Mouse (Mus musculus) megakaryocyte, embryonic 14.5 days (primary cell): ENCODE measurements around the gene Zbtb17.

ENCODE experiments used
- FLI1 ChIP-seq: IDR thresholded peaks from 2 replicates; pipeline ENCODE4 v1.6.1; 2012; ENCODE audit warnings: low read length, inconsistent platforms, mixed read lengths
- GATA1 ChIP-seq: IDR thresholded peaks from 3 replicates; pipeline ENCODE4 v1.6.1; 2012; ENCODE audit warnings: mixed read lengths, low read length, inconsistent platforms, borderline replicate concordance

DNA sequence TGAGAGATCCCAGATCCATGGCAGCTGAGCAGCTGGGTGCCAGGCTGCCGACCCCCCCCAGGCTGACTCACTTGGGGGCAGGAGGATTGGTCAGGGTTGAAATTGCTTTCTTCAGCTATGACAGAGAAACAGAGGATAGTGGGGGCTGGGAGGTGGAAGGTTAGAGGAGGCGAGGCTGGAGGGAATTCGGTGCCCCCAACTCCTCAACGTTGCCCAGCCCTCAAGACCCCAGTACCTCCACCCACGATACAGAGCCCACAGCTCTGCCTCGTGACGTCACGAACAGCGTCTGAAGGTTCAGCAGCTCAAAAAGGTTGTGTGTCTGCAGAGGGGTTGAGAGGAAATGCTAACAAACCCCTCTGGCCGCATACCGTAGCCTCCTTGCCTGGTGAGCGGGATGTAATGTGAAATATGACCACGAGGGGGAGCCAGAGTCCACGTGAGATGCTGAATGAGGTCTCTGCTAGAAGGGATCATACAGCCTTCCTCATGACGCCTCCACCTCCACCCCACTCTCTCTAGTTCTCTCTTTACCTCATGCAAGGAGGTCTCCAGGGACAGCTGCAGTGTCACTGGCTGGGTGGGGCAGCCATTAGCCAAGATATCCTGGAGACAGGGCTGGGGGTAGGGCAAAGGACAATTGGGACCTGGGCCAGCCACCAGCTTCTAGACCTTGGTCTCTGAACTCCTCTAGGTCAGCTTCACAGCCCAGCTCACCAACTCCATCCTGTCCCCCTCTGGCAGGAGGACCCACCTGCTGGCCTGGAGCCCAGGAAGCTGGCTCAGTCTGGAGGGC, 39.7 kb upstream of the Zbtb17 start:
- no peak for TF ChIP-seq GATA1
- TF ChIP-seq FLI1 = no peak
